Mouse (Mus musculus): ENCODE measurements around the gene Kdr.
"Not testable (repeated sequence)": the region's sequence is repeated elsewhere in the genome, so short reads cannot be mapped to it uniquely, and the experiment has no call there.

Gene Kdr

DNA sequence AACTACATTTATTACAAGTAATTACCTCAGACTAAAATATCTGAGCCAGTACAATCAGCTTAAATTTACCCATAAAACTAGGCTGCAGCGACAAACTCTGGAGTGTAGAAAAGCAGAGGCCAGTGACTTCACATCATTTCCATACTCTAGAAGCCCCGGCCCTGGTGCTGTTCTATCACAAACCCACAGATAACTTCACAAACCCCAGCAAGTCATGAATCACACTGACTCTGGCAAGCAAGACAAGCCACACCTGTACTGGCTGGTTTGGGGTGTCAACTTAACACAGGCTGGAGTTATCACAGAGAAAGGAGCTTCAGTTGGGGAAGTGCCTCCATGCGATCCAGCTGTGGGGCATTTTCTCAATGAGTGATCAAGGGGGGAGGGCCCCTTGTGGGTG lies 18.4 kb downstream of the Kdr start:
- DNase-seq, result no peak

DNA sequence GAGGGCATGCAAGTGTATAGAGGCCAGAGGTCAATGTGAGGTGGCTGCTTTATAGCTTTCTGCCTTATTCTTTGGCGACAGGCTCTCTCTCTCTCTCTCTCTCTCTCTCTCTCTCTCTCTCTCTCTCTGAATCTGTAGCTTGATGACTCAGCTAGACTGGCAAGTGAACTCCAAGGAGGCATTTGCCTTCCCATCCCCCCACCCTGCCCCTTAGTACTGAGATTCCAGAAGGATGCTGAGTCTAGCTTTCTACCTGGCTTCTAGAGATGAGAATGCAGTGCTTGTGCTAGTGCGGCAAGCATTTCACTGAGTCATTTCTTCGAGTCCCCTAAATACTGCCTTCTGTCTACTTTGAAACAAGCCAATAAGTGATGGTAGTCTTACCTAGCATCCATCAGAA lies 21.7 kb downstream of the Kdr start:
- no peak for DNase-seq

DNA sequence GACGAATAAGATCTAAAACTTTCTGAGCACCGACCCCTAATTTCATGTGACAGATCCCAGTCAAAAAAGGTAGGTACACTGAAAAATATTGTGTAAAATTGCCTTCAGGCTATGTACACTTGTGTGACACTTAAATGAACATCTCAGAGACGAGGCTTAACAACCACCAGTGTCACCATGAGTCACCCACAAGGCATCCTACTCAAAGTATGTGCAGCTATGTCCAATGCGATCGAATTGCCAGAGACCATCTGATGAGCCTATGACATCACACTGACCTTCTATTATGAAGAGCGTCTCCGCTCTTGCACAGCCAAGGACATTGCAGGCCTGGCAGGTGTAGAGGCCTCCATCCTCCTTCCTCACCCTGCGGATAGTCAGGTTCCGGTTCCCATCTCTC lies 22.4 kb downstream of the Kdr start:
- no peak for DNase-seq

DNA sequence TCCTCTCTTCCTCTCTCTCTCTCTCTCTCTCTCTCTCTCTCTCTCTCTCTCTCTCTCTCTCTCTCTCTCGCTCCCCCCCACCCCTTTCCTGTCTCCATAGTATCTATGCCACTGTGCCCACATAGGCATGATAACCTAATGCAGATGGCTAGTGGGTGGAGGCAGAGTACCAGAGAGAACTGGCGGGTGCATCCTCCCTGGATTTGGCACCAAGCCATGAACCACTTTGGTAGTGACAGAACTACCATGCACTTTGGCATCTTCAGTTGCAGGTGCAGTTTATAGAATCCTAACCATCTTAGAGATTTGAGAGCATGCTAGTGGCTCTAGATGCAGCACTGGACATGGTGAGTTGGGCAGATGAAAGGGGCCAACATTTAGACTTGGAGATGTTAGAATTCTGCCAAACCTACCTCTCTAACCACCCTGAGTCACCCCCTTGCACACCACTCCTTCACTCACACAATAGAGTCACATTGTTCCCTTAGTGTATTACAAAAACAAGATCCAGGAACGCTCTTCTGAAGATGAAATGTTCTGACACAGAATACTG lies 23.4 kb downstream of the Kdr start:
- DNase-seq, result no peak

DNA sequence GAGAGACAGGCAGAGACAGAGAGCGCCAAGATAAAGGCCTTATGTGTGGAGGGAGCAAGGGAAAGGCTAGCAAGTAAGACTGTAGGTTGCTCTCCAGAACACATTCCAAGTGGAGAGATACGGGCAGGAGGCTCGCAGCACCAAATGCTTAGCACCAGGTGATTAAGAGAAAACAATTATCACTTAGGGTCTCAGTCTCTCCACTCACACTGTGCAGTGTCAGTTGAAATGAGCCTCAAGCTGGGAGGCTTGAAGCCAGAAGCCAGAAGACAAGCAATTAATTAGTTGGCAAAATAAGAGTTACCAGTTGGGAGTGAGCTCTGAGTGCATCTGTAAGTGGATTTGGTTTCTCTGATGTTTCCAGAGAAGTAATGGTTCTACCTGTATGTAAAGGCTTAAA lies 24.0 kb downstream of the Kdr start:
- no peak for DNase-seq

DNA sequence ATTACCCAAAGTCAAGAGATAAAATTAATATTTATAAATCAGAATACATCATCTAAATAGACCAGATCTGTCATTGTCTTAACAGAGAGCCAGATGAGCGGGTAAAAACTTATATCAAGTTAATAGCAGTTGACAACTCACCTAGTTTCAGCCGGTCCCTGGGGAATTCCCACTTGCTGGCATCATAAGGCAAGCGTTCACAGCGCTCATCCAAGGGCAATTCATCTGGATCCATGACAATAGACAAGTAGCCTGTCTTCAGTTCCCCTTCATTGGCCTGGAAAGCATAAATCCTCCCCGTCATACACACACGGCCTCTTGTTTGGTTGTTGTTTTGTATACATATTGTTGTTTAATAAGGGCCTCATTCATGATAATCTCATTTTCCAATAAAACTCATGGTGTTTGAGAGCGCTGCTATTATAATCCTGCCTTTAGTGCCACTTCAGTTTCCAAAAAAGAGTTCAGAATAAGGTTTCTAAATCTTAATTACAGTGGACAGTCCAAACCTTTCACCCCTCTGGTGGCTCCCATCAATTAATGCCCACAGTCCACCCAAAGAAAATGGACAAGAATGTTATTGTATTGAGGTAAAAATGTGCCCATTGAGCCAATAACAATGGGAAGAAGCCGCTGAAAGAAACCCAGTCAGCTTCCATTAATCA lies 26.0 kb downstream of the Kdr start:
- DNase-seq, result no peak

DNA sequence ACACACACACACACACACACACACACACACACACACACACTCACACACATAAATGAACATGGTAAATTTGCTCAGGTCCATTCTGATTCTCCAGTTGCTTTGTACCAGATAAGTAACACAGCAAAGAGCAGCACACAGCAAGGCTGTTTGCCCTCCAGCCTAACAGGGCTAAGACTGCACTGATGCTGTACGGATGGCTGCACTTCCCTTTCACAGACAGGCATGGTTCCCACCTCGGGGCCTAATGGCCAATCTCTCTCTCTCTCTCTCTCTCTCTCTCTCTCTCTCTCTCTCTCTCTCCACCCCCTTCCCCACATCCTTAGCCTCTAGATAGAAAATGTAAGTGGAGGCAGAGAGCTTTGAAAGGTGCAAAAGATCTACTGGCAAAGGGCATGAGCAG lies 27.4 kb downstream of the Kdr start:
- DNase-seq, result no peak

DNA sequence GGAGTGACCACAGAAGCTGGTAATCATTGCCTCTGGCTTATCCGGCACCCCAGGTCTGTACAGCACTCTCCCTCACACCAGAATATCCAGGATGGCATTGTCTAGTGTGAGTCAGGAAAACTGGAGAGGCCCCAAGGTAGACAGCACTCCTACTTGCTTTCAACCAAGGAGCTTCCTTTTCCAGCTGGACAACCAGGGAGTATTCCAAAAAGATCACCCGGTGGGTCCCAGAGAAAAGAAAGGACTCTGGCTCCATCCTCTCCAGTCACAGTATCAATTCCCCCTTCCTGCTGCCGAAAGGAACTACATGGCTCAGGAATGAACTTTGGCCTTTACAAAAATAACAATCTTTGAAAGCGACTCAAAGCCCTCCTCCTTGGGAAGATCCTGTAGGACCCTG lies 32.9 kb downstream of the Kdr start:
- no peak for DNase-seq

DNA sequence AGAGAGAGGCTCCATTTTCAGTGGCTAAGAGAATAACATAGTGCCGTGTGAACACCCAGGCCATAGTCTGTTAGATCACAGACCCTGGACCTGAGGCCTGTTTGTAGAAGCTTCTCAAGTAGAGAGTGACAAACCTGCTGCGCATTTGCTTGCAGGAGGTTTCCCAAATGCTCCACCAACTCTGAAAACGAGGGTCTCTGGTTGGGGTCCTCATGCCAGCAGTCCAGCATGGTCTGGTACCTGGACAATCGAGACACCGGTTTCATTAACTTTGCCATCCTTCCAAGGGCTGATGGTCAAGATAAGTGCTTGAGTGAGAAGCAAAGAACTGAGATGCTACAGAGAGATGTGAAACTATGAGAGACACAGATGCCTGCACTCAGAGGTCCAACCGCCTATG lies 35.0 kb downstream of the Kdr start:
- no peak for DNase-seq

DNA sequence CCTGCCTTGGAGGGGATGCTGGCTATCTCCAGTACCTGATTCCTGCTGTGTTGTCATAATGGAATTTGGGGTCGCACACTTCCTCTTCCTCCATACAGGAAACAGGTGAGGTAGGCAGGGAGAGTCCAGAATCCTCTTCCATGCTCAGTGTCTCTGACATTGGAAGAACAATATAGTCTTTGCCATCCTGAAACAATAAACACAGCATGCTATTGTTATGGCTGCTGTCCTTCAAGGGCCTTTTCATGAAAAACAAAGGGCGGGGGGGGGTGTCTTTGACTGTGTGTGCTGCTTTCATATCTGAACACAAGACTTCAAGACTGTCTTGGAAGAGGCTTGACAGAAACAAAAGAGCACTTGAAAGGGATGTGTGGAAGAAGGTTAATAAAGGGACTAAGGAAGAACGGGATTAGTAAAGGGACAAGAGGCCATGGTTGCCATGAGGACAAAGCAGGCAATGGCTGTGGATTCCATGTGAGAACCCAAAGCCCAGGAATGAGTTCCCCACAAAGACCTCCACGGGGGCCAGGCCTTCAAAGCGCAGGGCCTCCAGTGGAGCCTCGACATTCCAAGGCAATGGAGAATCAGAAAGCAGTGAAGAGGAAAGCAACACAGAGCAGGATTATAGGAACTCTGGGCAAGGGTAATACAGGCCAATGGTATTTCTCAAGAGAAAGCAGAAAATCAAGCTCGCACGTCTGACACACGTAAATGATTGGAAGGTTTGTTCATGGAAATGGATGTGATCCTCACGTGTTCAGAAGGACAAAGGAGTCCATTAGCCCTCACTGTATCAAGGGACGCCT lies 36.3 kb downstream of the Kdr start:
- no peak for DNase-seq

DNA sequence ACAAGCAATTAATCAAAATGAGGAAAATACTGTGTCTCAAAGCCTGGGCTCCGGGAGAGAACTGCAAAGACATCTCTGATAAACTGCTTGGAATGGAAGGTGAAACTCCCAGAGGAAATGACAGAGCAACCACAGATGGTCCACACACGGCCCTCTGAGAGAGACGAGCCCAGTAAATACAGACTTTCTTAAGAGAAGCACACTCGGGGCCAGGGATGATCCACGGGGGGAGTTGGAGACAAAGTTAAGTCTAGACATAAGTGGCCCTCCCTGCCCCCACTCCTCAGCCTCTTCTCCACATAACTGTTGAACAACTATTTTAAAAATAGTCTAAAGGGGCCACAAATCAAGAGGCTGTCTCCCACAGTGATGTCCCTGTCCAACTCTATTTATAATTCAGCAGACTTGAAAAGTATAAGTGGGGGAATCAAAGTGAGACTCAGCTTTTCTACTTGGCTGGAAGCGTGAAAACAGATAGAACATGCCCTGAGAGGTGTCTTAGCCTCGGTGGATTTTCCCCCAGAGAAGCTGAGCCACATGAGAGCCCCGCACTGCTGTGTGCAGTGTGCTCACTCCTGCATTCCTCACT lies 39.0 kb downstream of the Kdr start:
- no peak for DNase-seq

DNA sequence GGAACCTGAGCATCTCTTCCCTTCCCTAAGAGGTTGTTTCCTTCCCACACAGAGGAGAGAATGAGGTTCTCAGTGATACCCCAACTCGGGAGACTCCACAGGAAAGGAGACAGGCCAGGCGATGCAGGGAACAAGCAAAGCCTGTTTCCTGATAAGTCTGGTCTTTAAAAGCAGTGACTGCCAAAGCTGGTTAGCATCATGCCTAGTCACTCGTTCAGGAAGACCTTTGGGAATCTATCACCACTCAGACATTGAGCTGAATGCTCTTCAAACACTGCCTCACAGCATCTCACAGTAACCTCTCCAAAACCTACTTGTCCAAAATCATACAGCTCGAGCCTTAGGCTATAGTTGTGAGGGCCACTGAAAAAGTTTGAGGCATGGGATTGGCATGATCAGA lies 40.2 kb downstream of the Kdr start:
- DNase-seq, result no peak

DNA sequence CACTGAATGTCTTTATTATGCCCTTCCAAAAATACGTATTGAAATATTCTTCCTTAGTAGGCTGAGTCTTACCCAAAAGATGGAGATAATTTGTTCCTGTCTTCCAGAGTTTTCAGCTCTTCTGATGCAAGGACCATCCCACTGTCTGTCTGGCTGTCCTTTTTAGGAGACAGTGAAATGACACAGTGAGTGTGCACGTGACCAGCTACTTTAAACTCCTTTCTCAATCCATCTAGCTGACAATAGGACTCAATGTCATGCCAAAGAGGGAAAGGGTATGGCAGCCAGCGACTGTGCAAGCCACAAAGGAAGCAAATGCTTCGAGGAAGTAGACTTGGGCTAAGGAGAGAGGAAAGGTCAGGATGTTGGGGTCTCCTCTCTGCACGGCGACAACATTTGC lies 42.0 kb downstream of the Kdr start:
- no peak for DNase-seq

DNA sequence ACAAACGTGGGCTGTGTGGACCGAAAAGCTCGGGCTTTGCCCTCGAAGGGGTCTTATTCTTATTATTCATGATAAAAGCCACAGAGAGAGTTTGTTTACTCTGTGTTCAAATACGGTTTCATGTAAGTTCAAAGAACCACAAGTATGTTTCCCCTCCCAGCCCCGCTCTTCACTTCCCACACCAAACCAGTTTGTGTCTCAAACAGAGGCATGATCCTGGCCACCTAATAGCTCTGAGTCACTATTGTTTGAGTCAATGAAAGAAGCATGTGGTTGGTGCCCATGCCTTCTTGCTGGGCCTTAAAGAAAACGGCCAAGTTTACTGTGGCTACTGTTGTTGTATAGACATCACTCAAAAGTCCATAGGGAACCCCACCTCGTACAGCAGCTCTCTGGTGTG lies 43.0 kb downstream of the Kdr start:
- DNase-seq, result no peak

DNA sequence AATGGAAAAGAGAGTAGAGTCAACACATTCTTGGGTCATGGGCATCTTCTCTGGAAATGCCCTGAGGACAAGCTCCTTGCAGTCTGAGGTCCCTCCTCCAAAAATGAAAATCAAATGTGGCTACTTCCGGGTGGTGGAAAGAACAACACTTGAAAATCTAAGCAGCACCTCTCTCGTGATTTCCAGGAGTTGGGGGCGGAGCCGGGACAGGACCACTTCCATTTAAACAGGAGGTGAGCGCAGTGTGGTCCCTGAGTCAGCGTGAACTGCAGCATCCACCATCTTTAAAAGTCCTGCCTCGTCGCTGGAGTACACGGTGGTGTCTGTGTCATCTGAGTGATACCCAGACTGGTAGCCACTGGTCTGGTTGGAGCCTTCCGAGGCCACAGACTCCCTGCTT lies 44.1 kb downstream of the Kdr start:
- no peak for DNase-seq

DNA sequence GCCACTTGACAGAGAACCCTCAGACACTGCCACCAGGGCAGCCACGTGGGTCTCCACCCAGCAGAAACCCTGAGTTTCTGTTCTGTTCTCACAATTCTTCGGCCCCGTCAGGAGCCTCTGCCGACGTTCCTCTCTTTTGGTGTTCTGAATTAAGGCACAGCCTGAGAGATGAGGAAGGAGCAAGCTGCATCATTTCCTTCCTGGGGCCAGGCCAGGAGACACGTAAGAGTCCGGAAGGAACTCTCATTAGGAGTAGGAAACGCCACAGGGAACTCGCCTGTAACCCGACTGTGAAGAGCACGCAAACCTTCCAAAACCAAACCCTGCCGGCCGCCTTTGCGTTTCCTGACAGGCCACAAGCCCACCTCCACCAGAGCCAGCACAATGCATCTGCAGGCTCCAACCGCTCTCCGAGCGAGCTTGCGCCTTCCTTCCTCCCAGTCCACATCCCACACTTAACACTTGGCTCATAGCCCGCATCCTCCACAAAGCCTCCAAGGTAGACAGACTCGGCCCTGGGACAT lies 44.7 kb downstream of the Kdr start:
- no peak for DNase-seq

DNA sequence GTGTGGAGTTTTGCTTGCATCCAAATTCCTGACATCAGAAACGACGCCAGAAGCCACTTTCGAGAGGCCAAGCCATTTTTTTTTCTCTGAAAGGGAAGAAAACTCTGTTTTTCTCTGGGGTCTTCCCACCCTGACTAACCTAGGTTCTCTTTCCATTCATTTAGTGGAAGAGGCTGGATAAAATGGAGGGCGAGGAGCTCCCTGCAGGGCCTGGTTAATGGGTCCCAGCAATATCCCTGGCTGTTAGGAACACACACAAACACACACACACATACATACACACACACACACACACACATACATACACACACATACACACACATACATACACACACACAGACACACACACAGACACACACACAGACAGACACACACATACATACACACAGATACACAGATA lies 46.8 kb downstream of the Kdr start:
- DNase-seq, result not testable (repeated sequence)

DNA sequence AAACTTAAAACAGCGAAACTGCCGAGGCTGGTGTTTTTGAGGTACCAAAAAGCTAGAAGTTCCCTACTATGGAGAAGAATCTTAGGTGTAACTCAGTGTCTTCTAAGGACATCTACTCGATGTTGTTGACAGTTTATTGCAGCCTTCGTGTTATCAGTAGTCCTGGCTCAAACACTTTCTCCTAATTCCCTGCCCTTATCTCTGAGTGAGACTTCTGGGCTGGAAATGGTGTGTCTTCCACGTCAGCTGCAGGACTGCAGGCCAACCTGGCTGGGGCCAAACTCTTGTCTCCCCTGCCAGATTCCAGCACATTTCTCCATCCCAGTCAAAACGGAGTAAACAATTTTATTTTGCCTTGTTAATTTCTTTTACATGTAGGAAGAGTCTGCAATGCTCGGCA lies 48.3 kb downstream of the Kdr start:
- no peak for DNase-seq

DNA sequence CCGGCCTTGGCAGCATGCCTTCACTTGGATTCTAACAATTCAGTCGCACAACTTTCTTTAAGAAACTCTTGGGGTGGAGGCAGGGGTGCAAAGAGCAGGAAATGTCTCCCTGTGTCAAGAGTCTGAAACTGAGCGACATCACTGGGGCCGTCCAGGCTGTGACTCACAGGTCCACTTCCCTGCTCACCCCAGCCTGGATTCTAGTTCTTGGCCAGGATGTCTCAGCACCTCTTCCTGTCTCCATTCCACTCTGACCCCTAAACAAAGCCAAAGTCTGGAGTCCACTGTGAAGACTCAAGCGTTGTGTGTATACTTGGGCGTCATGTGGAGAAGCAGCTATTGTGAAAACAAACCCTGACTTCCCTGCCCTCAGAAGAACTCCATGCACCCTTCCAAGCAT lies 55.6 kb downstream of the Kdr start:
- DNase-seq, result no peak

DNA sequence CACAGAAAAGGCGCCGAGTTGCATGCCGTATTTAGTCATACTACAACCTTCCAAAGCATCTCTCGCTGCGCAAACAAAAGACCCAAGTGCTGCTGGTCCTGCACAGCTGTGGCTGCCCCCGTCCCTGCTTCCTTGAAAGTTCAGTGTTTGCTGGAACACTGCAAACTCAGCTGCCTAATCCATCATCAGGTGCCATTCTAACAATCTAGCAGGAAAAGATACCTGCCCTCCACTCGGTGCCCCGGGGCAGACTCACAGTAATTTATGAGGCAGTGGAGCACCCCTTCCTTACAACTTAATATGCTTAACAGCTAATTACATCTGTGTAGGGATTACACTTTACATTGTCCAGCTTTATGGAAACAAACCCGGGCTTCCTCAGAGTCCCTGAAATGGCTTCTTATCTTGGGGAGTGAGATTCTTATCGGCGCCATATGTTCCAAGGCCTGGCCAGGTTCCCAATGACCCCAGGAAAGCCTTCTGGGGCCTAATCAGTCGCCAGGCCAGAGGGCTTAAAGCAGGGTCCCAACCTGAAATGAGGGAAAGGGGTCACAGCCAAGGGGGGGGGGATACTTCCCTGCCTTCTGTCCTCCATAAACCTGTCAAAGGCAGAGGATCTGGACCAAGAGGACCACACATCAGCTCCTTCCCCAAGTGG lies 56.4 kb downstream of the Kdr start:
- DNase-seq, result no peak

DNA sequence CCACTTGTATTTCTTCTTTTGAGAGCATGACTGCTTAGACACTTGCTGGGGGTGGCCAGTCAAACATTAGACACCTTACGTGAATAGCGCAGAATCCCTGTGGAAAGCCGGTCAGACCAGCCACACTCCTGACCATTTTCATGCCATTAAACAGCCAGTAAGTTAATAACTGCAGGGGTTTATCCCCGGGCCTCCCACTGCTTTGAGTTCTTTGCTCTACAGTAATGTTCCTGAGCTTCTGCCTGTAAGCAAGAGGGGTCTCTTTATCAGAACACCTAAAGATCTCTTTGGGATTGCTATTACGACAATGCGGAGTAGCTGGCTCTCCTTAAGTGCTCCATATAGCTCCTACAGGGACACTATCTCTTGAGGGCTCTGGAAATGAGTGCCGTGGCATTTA lies 58.7 kb downstream of the Kdr start:
- no peak for DNase-seq

DNA sequence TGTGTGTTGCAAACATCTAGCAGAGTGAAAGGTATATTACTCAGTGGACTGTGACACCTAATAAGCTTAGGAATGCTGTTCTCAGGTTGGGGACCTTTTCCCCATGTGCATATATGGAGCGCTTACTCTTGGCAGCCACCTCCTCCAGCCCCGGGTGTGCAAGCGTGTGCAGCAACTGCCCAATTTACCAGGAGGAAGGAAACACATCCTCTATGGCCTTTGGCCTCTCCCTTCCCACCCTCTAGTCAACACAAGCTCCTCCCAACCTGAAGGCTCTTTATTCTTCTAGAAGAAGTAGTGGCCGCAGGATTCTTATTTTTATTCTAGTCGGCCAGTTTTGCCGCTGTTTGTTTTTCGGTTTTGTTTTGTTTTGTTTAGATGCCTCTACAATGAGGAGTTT lies 60.1 kb downstream of the Kdr start:
- no peak for DNase-seq

DNA sequence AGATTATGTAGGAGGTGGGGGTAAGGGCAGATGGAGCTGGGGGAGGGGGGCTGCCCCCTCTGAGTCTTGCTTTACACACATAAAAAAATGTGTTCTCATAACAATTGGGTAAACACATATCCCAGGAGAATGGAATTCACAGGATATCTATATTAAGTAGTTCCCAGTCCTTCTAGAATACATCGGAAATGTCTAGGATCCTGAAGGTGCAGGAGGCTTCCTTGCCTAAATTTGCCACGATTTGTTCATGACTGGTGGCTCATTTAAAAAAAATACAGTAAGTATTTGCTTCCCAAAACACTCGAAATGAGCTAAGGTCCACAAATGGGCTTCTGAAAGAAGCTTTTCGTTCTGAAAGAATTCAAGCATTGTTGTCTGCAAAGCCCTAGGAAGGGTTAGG lies 61.0 kb downstream of the Kdr start:
- DNase-seq, result no peak
